Mouse (Mus musculus) testis, adult 2 months (tissue): Measurements from ENCODE around the gene Exoc4. TPM values are rescaled to one million over a fixed set of nuclear protein-coding genes. Genes with fewer than 3 reads are reported as not detected.

Source experiments
- H3K27ac ChIP-seq: fragments of 200-500 bp; 2 replicates; pipeline ENCODE4 v1.5.1; 2012; ENCODE audit warnings: low read depth, low read length; ENCODE audit not compliant: control insufficient read depth, insufficient read depth
- H3K27me3 ChIP-seq: fragments of 200-500 bp; 2 replicates; pipeline ENCODE4 v1.6.1; 2012; ENCODE audit warnings: mild to moderate bottlenecking, low read length, moderate library complexity; ENCODE audit not compliant: control insufficient read depth, insufficient read depth
- H3K36me3 ChIP-seq: fragments of 200-500 bp; 2 replicates; pipeline ENCODE4 v1.6.1; 2012; ENCODE audit warnings: mild to moderate bottlenecking, low read length; ENCODE audit not compliant: control insufficient read depth, insufficient read depth
- H3K4me1 ChIP-seq: fragments of 200-500 bp; 2 replicates; pipeline ENCODE4 v1.6.1; 2012; ENCODE audit warnings: low read length; ENCODE audit not compliant: control insufficient read depth, insufficient read depth
- H3K4me3 ChIP-seq: fragments of 200-500 bp; 2 replicates; pipeline ENCODE4 v1.5.1; 2012; ENCODE audit warnings: low read depth, mild to moderate bottlenecking, low read length, moderate library complexity, mixed read lengths; ENCODE audit not compliant: control insufficient read depth
- CTCF ChIP-seq: fragments of 200-500 bp; IDR thresholded peaks from 2 replicates; pipeline ENCODE4 v1.5.1; 2012; ENCODE audit warnings: low read depth, mild to moderate bottlenecking, inconsistent platforms, low read length, moderate library complexity; ENCODE audit not compliant: control insufficient read depth, insufficient read depth, insufficient replicate concordance
- POLR2A ChIP-seq: fragments of 200-500 bp; IDR thresholded peaks from 2 replicates; pipeline ENCODE4 v1.6.1; 2012; ENCODE audit warnings: low read depth, mild to moderate bottlenecking, inconsistent platforms, low read length, moderate library complexity; ENCODE audit not compliant: control insufficient read depth
- polyA plus RNA-seq: library from polyadenylated mRNA; depleted of rRNA; stranded (reverse); fragments of >200 nt; gene quantifications from 2 replicates; pipeline ENCODE4 v1.2.3, GENCODE M21; 2012

Gene Exoc4
- polyA plus RNA-seq, 1 experiment: 3.3 TPM

DNA sequence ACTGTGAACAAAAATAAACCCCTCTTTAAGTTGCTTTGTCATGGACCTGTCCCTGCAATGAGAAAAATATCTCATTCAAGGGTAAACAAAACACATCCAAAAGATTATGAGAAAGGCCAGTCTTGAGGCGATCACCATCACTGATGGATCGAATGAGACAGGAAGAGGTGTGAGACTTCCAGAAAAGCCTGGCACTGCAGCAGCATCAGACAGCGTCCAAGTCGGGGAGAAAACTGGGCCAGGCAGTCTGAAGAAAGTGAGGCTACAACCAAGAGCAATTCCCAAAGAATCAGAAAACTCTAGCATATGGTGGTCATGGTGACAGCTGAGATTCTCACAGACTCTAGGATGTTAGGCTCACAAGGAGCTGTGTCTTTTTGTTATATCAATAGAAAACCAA, 689.0 kb downstream of the Exoc4 start:
- H3K27ac ChIP-seq: no peak overlapping the region
- TF ChIP-seq CTCF: no peak
- TF ChIP-seq POLR2A: no peak

GRCm38 (mm10) chr6:33939169-33939568, 690.3 kb downstream of the Exoc4 start:
- Histone ChIP-seq H3K4me1 (no peaks in the 10 kb centered on the region), H3K4me3 (no peak overlapping the region), H3K27me3 (no peaks in the 10 kb centered on the region), H3K36me3 (no peaks in the 10 kb centered on the region), H3K27ac (no peak overlapping the region)
- TF ChIP-seq POLR2A (no peak), CTCF (no peak)

More for the DNA sequence above, 689.0 kb downstream of the Exoc4 start:
- no peaks in the 10 kb centered on the region for H3K27me3 ChIP-seq
- H3K36me3 ChIP-seq: no peaks in the 10 kb centered on the region
- no peaks in the 10 kb centered on the region for H3K4me1 ChIP-seq
- H3K4me3 ChIP-seq: no peak overlapping the region

GRCm38 (mm10) chr6:33946911-33947489, 698.1 kb downstream of the Exoc4 start:
- Histone ChIP-seq H3K27ac (no peak overlapping the region), H3K27me3 (no peaks in the 10 kb centered on the region), H3K4me1 (no peaks in the 10 kb centered on the region), H3K4me3 (no peak overlapping the region), H3K36me3 (no peaks in the 10 kb centered on the region)
- TF ChIP-seq CTCF: no peak
- TF ChIP-seq POLR2A: no peak

DNA sequence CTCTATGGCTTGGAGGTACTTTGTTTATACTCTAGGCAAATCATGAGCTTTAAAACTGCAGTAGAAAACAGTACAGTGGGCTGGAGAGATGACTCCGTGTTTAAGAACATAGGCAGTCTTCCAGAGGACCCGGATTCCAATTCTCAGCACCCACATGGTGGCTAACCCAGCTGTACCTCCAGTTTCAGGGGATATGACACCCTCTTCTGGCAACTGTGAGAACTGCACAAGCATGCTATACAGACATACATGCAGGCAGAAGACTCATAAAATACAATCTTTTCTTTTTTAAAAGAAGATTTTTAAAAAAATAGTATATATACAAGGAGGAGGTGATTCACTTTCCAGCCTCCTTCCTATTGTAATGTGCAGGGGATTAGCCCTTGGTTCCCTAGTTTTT, 701.2 kb downstream of the Exoc4 start:
- no peaks in the 10 kb centered on the region for H3K27me3 ChIP-seq
- no peak overlapping the region for H3K4me3 ChIP-seq
- H3K36me3 ChIP-seq: no peaks in the 10 kb centered on the region
- no peak overlapping the region for H3K27ac ChIP-seq
- no peaks in the 10 kb centered on the region for H3K4me1 ChIP-seq
- TF ChIP-seq CTCF: no peak
- no peak for TF ChIP-seq POLR2A

GRCm38 (mm10) chr6:33955469-33955868, 706.6 kb downstream of the Exoc4 start:
- TF ChIP-seq POLR2A (no peak), CTCF (no peak)
- H3K36me3 ChIP-seq: no peaks in the 10 kb centered on the region
- no peaks in the 10 kb centered on the region for H3K4me1 ChIP-seq
- no peak overlapping the region for H3K27ac ChIP-seq
- no peak overlapping the region for H3K4me3 ChIP-seq
- H3K27me3 ChIP-seq: no peaks in the 10 kb centered on the region

- TF ChIP-seq POLR2A: no peak
- TF ChIP-seq CTCF: no peak
- no peak overlapping the region for H3K4me3 ChIP-seq
- no peaks in the 10 kb centered on the region for H3K4me1 ChIP-seq
- H3K27me3 ChIP-seq: no peaks in the 10 kb centered on the region
- H3K27ac ChIP-seq: no peak overlapping the region
- H3K36me3 ChIP-seq: no peaks in the 10 kb centered on the region
These were observed 709.4 kb downstream of the Exoc4 start for GRCm38 (mm10) chr6:33958281-33958680.

DNA sequence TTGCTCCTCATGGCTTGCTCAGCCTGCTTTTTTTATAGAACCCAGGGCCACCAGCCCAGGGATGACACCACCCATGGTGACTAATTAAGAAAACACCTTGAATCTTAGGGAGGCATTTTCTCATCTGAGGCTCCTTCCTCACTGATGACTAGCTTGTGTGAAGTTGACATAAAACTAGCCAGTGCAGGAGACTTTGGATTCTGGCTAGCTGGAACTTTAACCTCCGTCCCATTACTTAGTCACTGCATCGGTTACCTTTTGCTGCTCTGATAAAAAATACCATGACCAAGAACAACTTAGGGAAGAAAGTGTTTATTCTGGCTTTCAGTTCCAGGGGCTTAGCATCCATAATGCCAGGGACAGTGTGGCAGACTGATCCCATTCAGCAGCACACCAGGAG, 711.9 kb downstream of the Exoc4 start:
- Histone ChIP-seq H3K4me3 (no peak overlapping the region), H3K27me3 (no peaks in the 10 kb centered on the region), H3K36me3 (no peaks in the 10 kb centered on the region), H3K4me1 (no peaks in the 10 kb centered on the region), H3K27ac (no peak overlapping the region)
- no peak for TF ChIP-seq POLR2A

DNA sequence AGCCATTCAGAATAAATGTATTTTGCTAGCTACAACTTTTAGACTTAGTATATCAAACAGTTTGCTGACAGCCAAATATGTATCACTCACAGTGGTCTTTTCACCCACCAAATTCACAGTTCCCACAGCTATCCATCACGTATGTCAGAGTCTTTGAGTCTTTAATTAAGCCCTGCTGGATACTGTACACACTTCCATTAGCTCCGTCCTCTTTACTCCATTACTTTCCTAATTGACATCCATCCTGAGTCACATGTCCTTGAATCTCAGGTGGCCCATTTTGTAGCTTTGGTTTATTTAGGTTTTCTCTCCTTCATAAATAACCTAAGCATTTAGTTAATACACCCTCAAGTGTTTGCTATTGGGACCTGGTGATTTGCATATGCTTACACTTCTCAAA, 714.2 kb downstream of the Exoc4 start:
- no peak overlapping the region for H3K27ac ChIP-seq
- TF ChIP-seq CTCF (no peak), POLR2A (no peak)
- H3K27me3 ChIP-seq: no peaks in the 10 kb centered on the region
- no peaks in the 10 kb centered on the region for H3K36me3 ChIP-seq
- H3K4me1 ChIP-seq: no peaks in the 10 kb centered on the region
- no peak overlapping the region for H3K4me3 ChIP-seq
